Mouse (Mus musculus): ENCODE measurements around the gene Scoc. TPM values are rescaled to one million over a fixed set of nuclear protein-coding genes. Genes with fewer than 3 reads are reported as not detected.
A peak's percentile ranks its signal among the peaks of the same experiment; 100 is the strongest.

Scoc gene
- polyA plus RNA-seq, 1 experiment from 2014 or later = 206 TPM

DNA sequence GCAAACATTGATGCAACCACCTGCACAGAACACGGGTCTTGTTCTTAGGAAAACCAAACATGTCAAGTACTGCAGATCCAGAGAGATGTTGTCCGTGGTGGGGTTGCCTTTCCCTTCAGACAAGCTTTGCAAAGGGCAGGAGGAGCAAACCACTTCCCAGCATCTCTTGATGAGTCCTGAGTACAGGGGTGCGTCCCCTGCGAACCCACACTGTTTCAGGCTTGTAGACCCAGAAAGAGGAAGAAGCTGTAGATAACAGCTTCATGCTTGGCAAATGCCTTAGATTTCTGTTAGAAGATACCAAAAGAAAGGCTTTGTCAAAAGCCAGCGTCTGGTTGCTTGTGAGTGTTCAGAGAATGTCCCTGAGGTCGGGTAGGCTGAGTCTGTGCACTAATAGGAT is 40.2 kb downstream of the Scoc start:
- H3K4me1 ChIP-seq (replicated peaks; ENCODE audit: control insufficient read depth, insufficient read depth, low read length) = no peaks in the 10 kb centered on the region
- DNase-seq (ENCODE audit: low spot score) (no peak), ATAC-seq (ENCODE audit: low FRiP score) (no peak)
- H3K9me3 ChIP-seq (ENCODE audit: control insufficient read depth, low read length) = no peaks in the 10 kb centered on the region
- no peak overlapping the region for H3K4me3 ChIP-seq (ENCODE audit: low read depth, low read length)
- no peak overlapping the region for H3K9ac ChIP-seq (ENCODE audit: low read depth, low read length)
- WGBS = 85% methylated on average over 6 of the region's 6 CpGs
- no peaks in the 10 kb centered on the region for H3K36me3 ChIP-seq (ENCODE audit: control insufficient read depth, insufficient read depth, low read length)
- H3K27me3 ChIP-seq (ENCODE audit: control insufficient read depth, insufficient read depth, low read length) = no peaks in the 10 kb centered on the region
- no peak overlapping the region for H3K27ac ChIP-seq (ENCODE audit: low read depth, low read length)
- no peak overlapping the region for H3K4me2 ChIP-seq (replicated peaks; ENCODE audit: low read depth, low read length)

- Histone ChIP-seq H3K9ac (ENCODE audit: low read depth, low read length) (no peak overlapping the region), H3K27ac (ENCODE audit: low read depth, low read length) (no peak overlapping the region), H3K9me3 (ENCODE audit: control insufficient read depth, low read length) (no peaks in the 10 kb centered on the region), H3K36me3 (ENCODE audit: control insufficient read depth, insufficient read depth, low read length) (no peaks in the 10 kb centered on the region), H3K4me1 (replicated peaks; ENCODE audit: control insufficient read depth, insufficient read depth, low read length) (no peaks in the 10 kb centered on the region), H3K27me3 (ENCODE audit: control insufficient read depth, insufficient read depth, low read length) (no peaks in the 10 kb centered on the region), H3K4me2 (replicated peaks; ENCODE audit: low read depth, low read length) (no peak overlapping the region), H3K4me3 (ENCODE audit: low read depth, low read length) (no peak overlapping the region)
- WGBS = 96% methylated on average over 15 of the region's 15 CpGs
- DNase-seq (ENCODE audit: low spot score) (no peak), ATAC-seq (ENCODE audit: low FRiP score) (no peak)
Measured at GRCm38 (mm10) chr8:83416878-83417277, 41.3 kb downstream of the Scoc start.

GRCm38 (mm10) chr8:83408496-83408895 is 49.7 kb downstream of the Scoc start:
- H3K4me3 ChIP-seq (ENCODE audit: low read depth, low read length) = no peak overlapping the region
- no peaks in the 10 kb centered on the region for H3K36me3 ChIP-seq (ENCODE audit: control insufficient read depth, insufficient read depth, low read length)
- no peak overlapping the region for H3K4me2 ChIP-seq (replicated peaks; ENCODE audit: low read depth, low read length)
- WGBS = 84% methylated on average over 7 of the region's 7 CpGs
- no peaks in the 10 kb centered on the region for H3K27me3 ChIP-seq (ENCODE audit: control insufficient read depth, insufficient read depth, low read length)
- no peaks in the 10 kb centered on the region for H3K9me3 ChIP-seq (ENCODE audit: control insufficient read depth, low read length)
- H3K27ac ChIP-seq (ENCODE audit: low read depth, low read length) = no peak overlapping the region
- H3K9ac ChIP-seq (ENCODE audit: low read depth, low read length) = no peak overlapping the region
- DNase-seq (ENCODE audit: low spot score) (no peak), ATAC-seq (ENCODE audit: low FRiP score) (no peak)
- H3K4me1 ChIP-seq (replicated peaks; ENCODE audit: control insufficient read depth, insufficient read depth, low read length) = no peaks in the 10 kb centered on the region

DNA sequence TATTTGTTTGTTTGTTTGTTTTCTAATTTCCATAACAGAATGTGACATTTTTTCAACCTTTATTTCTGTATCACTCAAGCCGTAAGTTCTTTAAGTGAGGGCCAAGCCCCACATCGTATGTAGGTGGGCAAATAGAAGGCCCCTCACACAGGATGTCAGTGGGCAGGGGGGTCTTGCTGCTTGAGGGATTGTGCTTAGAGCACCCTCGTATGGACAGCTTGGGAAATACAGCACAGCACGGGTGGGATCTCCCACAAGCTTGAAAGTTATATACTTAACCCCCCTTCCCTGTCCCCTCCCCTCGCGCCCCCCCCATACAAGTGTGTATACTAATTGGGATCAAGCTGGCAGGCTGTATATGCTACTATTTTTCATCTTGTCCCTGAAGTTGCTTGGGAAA is 51.4 kb downstream of the Scoc start:
- no peaks in the 10 kb centered on the region for H3K36me3 ChIP-seq (ENCODE audit: control insufficient read depth, insufficient read depth, low read length)
- H3K27ac ChIP-seq (ENCODE audit: low read depth, low read length) = no peak overlapping the region
- no peak overlapping the region for H3K9ac ChIP-seq (ENCODE audit: low read depth, low read length)
- WGBS = 35% methylated on average over 6 of the region's 6 CpGs
- DNase-seq (ENCODE audit: low spot score) = peak; percentile 45
- H3K27me3 ChIP-seq (ENCODE audit: control insufficient read depth, insufficient read depth, low read length) = no peaks in the 10 kb centered on the region
- ATAC-seq (ENCODE audit: low FRiP score) = no peak
- no peaks in the 10 kb centered on the region for H3K9me3 ChIP-seq (ENCODE audit: control insufficient read depth, low read length)
- H3K4me1 ChIP-seq (replicated peaks; ENCODE audit: control insufficient read depth, insufficient read depth, low read length) = no peaks in the 10 kb centered on the region
- no peak overlapping the region for H3K4me2 ChIP-seq (replicated peaks; ENCODE audit: low read depth, low read length)
- H3K4me3 ChIP-seq (ENCODE audit: low read depth, low read length) = no peak overlapping the region

DNA sequence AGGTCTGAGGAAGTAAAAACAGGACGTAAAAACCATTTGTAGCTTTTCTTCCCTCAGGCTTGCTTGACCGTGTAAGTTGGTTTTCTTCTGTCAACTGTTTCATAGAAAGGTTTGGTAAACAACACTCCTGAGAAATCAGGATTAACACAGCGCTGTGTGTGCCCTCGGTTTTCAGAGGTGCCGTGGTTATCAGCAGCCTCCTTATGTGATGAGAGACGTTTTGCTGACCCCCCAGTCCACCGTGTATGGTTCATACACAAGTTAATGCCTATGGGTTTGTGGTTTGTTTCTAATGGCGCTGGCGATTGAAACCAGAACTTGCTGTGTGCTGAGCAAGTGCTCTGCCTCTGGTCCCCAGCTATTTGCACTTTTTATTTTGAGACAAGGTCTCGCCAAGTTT is 52.6 kb downstream of the Scoc start:
- no peaks in the 10 kb centered on the region for H3K27me3 ChIP-seq (ENCODE audit: control insufficient read depth, insufficient read depth, low read length)

GRCm38 (mm10) chr8:83397726-83398125 is 60.5 kb downstream of the Scoc start:
- ATAC-seq (ENCODE audit: low FRiP score) (no peak), DNase-seq (ENCODE audit: low spot score) (no peak)
- H3K9me3 ChIP-seq (ENCODE audit: control insufficient read depth, low read length) = no peaks in the 10 kb centered on the region
- H3K4me1 ChIP-seq (replicated peaks; ENCODE audit: control insufficient read depth, insufficient read depth, low read length) = no peaks in the 10 kb centered on the region
- H3K4me2 ChIP-seq (replicated peaks; ENCODE audit: low read depth, low read length) = no peak overlapping the region
- H3K27me3 ChIP-seq (ENCODE audit: control insufficient read depth, insufficient read depth, low read length) = no peaks in the 10 kb centered on the region
- no peak overlapping the region for H3K9ac ChIP-seq (ENCODE audit: low read depth, low read length)
- H3K4me3 ChIP-seq (ENCODE audit: low read depth, low read length) = no peak overlapping the region
- no peak overlapping the region for H3K27ac ChIP-seq (ENCODE audit: low read depth, low read length)
- H3K36me3 ChIP-seq (ENCODE audit: control insufficient read depth, insufficient read depth, low read length) = no peaks in the 10 kb centered on the region
- 69% methylated on average over 4 of the region's 4 CpGs for WGBS

More for the DNA sequence above, 52.6 kb downstream of the Scoc start:
- H3K4me3 ChIP-seq (ENCODE audit: low read depth, low read length) = no peak overlapping the region
- H3K36me3 ChIP-seq (ENCODE audit: control insufficient read depth, insufficient read depth, low read length) = no peaks in the 10 kb centered on the region
- no peaks in the 10 kb centered on the region for H3K4me1 ChIP-seq (replicated peaks; ENCODE audit: control insufficient read depth, insufficient read depth, low read length)
- no peak overlapping the region for H3K27ac ChIP-seq (ENCODE audit: low read depth, low read length)
- DNase-seq (ENCODE audit: low spot score) (no peak), ATAC-seq (ENCODE audit: low FRiP score) (no peak)
- H3K9me3 ChIP-seq (ENCODE audit: control insufficient read depth, low read length) = no peaks in the 10 kb centered on the region
- 84% methylated on average over 10 of the region's 10 CpGs for WGBS
- H3K9ac ChIP-seq (ENCODE audit: low read depth, low read length) = no peak overlapping the region
- no peak overlapping the region for H3K4me2 ChIP-seq (replicated peaks; ENCODE audit: low read depth, low read length)

DNA sequence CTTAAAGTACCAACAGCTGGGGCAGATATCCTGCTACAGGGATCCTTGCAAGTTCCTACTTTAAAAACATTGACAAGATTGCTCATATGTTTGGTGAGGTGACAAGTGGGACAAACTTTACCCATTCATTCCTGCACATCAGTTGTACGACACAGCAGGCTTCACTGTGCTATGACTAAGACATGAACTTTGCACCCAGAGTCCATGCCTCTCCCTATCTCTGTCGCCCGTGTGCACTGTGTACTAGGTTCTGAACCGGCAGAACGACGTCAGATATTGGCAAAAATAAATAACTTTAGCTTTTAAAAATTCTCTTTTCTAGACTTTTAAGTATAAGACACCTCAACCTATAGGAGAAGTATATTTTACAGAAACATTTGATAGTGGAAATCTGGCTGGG is 61.5 kb downstream of the Scoc start:
- 90% methylated on average over 6 of the region's 6 CpGs for WGBS
- H3K9ac ChIP-seq (ENCODE audit: low read depth, low read length) = no peak overlapping the region
- no peaks in the 10 kb centered on the region for H3K4me1 ChIP-seq (replicated peaks; ENCODE audit: control insufficient read depth, insufficient read depth, low read length)
- no peaks in the 10 kb centered on the region for H3K36me3 ChIP-seq (ENCODE audit: control insufficient read depth, insufficient read depth, low read length)
- ATAC-seq (ENCODE audit: low FRiP score) (no peak), DNase-seq (ENCODE audit: low spot score) (no peak)
- no peak overlapping the region for H3K27ac ChIP-seq (ENCODE audit: low read depth, low read length)
- H3K27me3 ChIP-seq (ENCODE audit: control insufficient read depth, insufficient read depth, low read length) = no peaks in the 10 kb centered on the region
- H3K4me3 ChIP-seq (ENCODE audit: low read depth, low read length) = no peak overlapping the region
- H3K4me2 ChIP-seq (replicated peaks; ENCODE audit: low read depth, low read length) = no peak overlapping the region
- H3K9me3 ChIP-seq (ENCODE audit: control insufficient read depth, low read length) = no peaks in the 10 kb centered on the region

GRCm38 (mm10) chr8:83394325-83394724 is 63.9 kb downstream of the Scoc start:
- WGBS = 92% methylated on average over 5 of the region's 5 CpGs

GRCm38 (mm10) chr8:83392521-83392920 is 65.7 kb downstream of the Scoc start:
- no peak for DNase-seq (ENCODE audit: low spot score)
- H3K4me3 ChIP-seq (ENCODE audit: low read depth, low read length) = no peak overlapping the region
- peaks cover 5% of the 10 kb centered on the region for H3K27me3 ChIP-seq (ENCODE audit: control insufficient read depth, insufficient read depth, low read length)
- ATAC-seq (ENCODE audit: low FRiP score) = no peak
- no peaks in the 10 kb centered on the region for H3K4me1 ChIP-seq (replicated peaks; ENCODE audit: control insufficient read depth, insufficient read depth, low read length)
- no peak overlapping the region for H3K4me2 ChIP-seq (replicated peaks; ENCODE audit: low read depth, low read length)
- no peaks in the 10 kb centered on the region for H3K9me3 ChIP-seq (ENCODE audit: control insufficient read depth, low read length)
- H3K27ac ChIP-seq (ENCODE audit: low read depth, low read length) = no peak overlapping the region
- H3K36me3 ChIP-seq (ENCODE audit: control insufficient read depth, insufficient read depth, low read length) = no peaks in the 10 kb centered on the region
- no peak overlapping the region for H3K9ac ChIP-seq (ENCODE audit: low read depth, low read length)
- 67% methylated on average over 1 of the region's 1 CpGs for WGBS

More at GRCm38 (mm10) chr8:83394325-83394724, 63.9 kb downstream of the Scoc start:
- no peaks in the 10 kb centered on the region for H3K9me3 ChIP-seq (ENCODE audit: control insufficient read depth, low read length)
- H3K4me2 ChIP-seq (replicated peaks; ENCODE audit: low read depth, low read length) = no peak overlapping the region
- H3K27me3 ChIP-seq (ENCODE audit: control insufficient read depth, insufficient read depth, low read length) = peaks cover 5% of the 10 kb centered on the region
- no peaks in the 10 kb centered on the region for H3K36me3 ChIP-seq (ENCODE audit: control insufficient read depth, insufficient read depth, low read length)
- no peak overlapping the region for H3K9ac ChIP-seq (ENCODE audit: low read depth, low read length)
- no peaks in the 10 kb centered on the region for H3K4me1 ChIP-seq (replicated peaks; ENCODE audit: control insufficient read depth, insufficient read depth, low read length)
- H3K4me3 ChIP-seq (ENCODE audit: low read depth, low read length) = no peak overlapping the region
- DNase-seq (ENCODE audit: low spot score) (no peak), ATAC-seq (ENCODE audit: low FRiP score) (no peak)
- H3K27ac ChIP-seq (ENCODE audit: low read depth, low read length) = no peak overlapping the region

Data from hindbrain, embryonic 11.5 days (tissue).